Mouse (Mus musculus): ENCODE data around the gene Ugt1a5. TPM values are rescaled to one million over a fixed set of nuclear protein-coding genes. Genes with fewer than 3 reads are reported as not detected.

Ugt1a5 gene
- total RNA-seq, 1 experiment: not detected

GRCm38 (mm10) chr1:88216551-88216950 is 50.7 kb downstream of the Ugt1a5 start:
- no peak for TF ChIP-seq MAFK (IDR thresholded peaks at IDR 0.05; ENCODE audit: insufficient read depth, low read depth, low read length)
- H3K9ac ChIP-seq (ENCODE audit: insufficient read depth, low read depth, low read length, poor library complexity, severe bottlenecking): no peak overlapping the region
- H3K4me1 ChIP-seq (ENCODE audit: control insufficient read depth in 2 of 2, insufficient read depth in 2 of 2, low read length in 2 of 2, poor library complexity in 1 of 2): no peaks in the 10 kb centered on the region
- H3K9me3 ChIP-seq (ENCODE audit: control insufficient read depth, insufficient read depth, low read depth, low read length): no peaks in the 10 kb centered on the region
- no peak for DNase-seq (ENCODE audit: low read depth, low spot score)
- no peak overlapping the region for H3K27ac ChIP-seq (ENCODE audit: insufficient read depth, low read depth, low read length, poor library complexity, severe bottlenecking)
- in situ Hi-C loops (cut with MboI; ENCODE audit: low sequenced_read_pairs in 2 of 2, unreplicated experiment in 2 of 2): no loop called here
- no peak overlapping the region for H3K4me3 ChIP-seq (ENCODE audit: insufficient read depth in 1 of 2, low read depth in 1 of 2, low read length in 2 of 2, poor library complexity in 1 of 2, severe bottlenecking in 1 of 2)
- H3K36me3 ChIP-seq (ENCODE audit: control insufficient read depth, insufficient read depth, low read length, poor library complexity, severe bottlenecking): no peaks in the 10 kb centered on the region

DNA sequence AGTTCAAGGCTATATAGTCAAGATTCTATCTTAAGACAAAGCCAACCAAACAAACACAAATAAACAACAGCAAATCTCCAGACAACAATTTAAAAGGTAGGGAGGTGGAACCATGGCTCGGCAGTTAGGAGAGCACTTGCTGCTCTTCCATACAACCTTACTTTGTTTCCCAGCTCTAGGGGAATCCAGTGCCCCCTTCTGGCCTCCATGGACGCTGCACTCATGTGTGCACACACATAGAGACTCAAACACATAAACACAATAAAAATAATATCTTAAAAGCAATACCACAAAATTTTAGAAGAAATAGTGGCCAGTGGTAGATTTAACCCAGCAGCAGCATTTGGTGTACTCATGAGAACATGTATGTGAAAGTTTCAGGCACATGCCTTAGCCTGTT is 51.3 kb downstream of the Ugt1a5 start:
- Histone ChIP-seq H3K9me3 (ENCODE audit: control insufficient read depth, insufficient read depth, low read depth, low read length) (no peaks in the 10 kb centered on the region), H3K9ac (ENCODE audit: insufficient read depth, low read depth, low read length, poor library complexity, severe bottlenecking) (no peak overlapping the region), H3K36me3 (ENCODE audit: control insufficient read depth, insufficient read depth, low read length, poor library complexity, severe bottlenecking) (no peaks in the 10 kb centered on the region), H3K4me3 (ENCODE audit: insufficient read depth in 1 of 2, low read depth in 1 of 2, low read length in 2 of 2, poor library complexity in 1 of 2, severe bottlenecking in 1 of 2) (no peak overlapping the region), H3K27ac (ENCODE audit: insufficient read depth, low read depth, low read length, poor library complexity, severe bottlenecking) (no peak overlapping the region), H3K4me1 (ENCODE audit: control insufficient read depth in 2 of 2, insufficient read depth in 2 of 2, low read length in 2 of 2, poor library complexity in 1 of 2) (no peaks in the 10 kb centered on the region)
- in situ Hi-C loops (cut with MboI; ENCODE audit: low sequenced_read_pairs in 2 of 2, unreplicated experiment in 2 of 2): no loop called here
- TF ChIP-seq ZNF384 (IDR thresholded peaks at IDR 0.05; ENCODE audit: low read depth, low read length): no peak
- no peak for TF ChIP-seq CHD2 (IDR thresholded peaks at IDR 0.05; ENCODE audit: low read depth, low read length)
- no peak for TF ChIP-seq ZC3H11A (IDR thresholded peaks at IDR 0.05; ENCODE audit: borderline replicate concordance, low read depth, low read length)
- no peak for TF ChIP-seq HCFC1 (IDR thresholded peaks at IDR 0.05; ENCODE audit: borderline replicate concordance, insufficient read depth, low read length)
- no peak for TF ChIP-seq MAFK (IDR thresholded peaks at IDR 0.05; ENCODE audit: insufficient read depth, low read depth, low read length)
- DNase-seq (ENCODE audit: low read depth, low spot score): no peak

DNA sequence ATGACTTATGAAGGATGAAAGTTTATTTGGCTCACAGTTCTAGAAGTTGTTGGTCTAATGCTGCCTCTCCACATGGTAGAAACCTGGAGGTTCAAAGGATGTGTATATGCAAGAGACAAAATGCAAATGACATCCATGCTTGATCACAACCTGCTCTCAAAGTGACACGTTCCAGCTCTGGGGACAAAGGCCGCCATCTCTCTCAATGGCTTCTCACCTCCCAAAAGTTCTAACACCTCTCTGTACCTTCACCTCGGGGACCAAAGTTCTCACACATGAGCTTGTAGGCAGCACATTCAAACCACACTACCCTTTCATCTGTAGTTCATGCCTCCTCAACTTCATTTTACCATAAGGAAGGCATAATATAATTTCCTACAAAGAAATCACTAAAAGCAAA is 51.8 kb downstream of the Ugt1a5 start:
- TF ChIP-seq ZC3H11A (IDR thresholded peaks at IDR 0.05; ENCODE audit: borderline replicate concordance, low read depth, low read length) (no peak), MAFK (IDR thresholded peaks at IDR 0.05; ENCODE audit: insufficient read depth, low read depth, low read length) (no peak), HCFC1 (IDR thresholded peaks at IDR 0.05; ENCODE audit: borderline replicate concordance, insufficient read depth, low read length) (no peak), CHD2 (IDR thresholded peaks at IDR 0.05; ENCODE audit: low read depth, low read length) (no peak), ZNF384 (IDR thresholded peaks at IDR 0.05; ENCODE audit: low read depth, low read length) (no peak)
- DNase-seq (ENCODE audit: low read depth, low spot score): no peak
- no peaks in the 10 kb centered on the region for H3K36me3 ChIP-seq (ENCODE audit: control insufficient read depth, insufficient read depth, low read length, poor library complexity, severe bottlenecking)
- H3K4me3 ChIP-seq (ENCODE audit: insufficient read depth in 1 of 2, low read depth in 1 of 2, low read length in 2 of 2, poor library complexity in 1 of 2, severe bottlenecking in 1 of 2): no peak overlapping the region
- no peaks in the 10 kb centered on the region for H3K4me1 ChIP-seq (ENCODE audit: control insufficient read depth in 2 of 2, insufficient read depth in 2 of 2, low read length in 2 of 2, poor library complexity in 1 of 2)
- H3K9ac ChIP-seq (ENCODE audit: insufficient read depth, low read depth, low read length, poor library complexity, severe bottlenecking): no peak overlapping the region
- in situ Hi-C loops (cut with MboI; ENCODE audit: low sequenced_read_pairs in 2 of 2, unreplicated experiment in 2 of 2): no loop called here
- H3K9me3 ChIP-seq (ENCODE audit: control insufficient read depth, insufficient read depth, low read depth, low read length): no peaks in the 10 kb centered on the region
- no peak overlapping the region for H3K27ac ChIP-seq (ENCODE audit: insufficient read depth, low read depth, low read length, poor library complexity, severe bottlenecking)

GRCm38 (mm10) chr1:88218051-88218450 is 52.2 kb downstream of the Ugt1a5 start:
- no peaks in the 10 kb centered on the region for H3K9me3 ChIP-seq (ENCODE audit: control insufficient read depth, insufficient read depth, low read depth, low read length)
- H3K4me3 ChIP-seq (ENCODE audit: insufficient read depth in 1 of 2, low read depth in 1 of 2, low read length in 2 of 2, poor library complexity in 1 of 2, severe bottlenecking in 1 of 2): no peak overlapping the region
- H3K4me1 ChIP-seq (ENCODE audit: control insufficient read depth in 2 of 2, insufficient read depth in 2 of 2, low read length in 2 of 2, poor library complexity in 1 of 2): no peaks in the 10 kb centered on the region
- H3K9ac ChIP-seq (ENCODE audit: insufficient read depth, low read depth, low read length, poor library complexity, severe bottlenecking): no peak overlapping the region
- in situ Hi-C loops (cut with MboI; ENCODE audit: low sequenced_read_pairs in 2 of 2, unreplicated experiment in 2 of 2): no loop called here
- no peak for DNase-seq (ENCODE audit: low read depth, low spot score)
- no peaks in the 10 kb centered on the region for H3K36me3 ChIP-seq (ENCODE audit: control insufficient read depth, insufficient read depth, low read length, poor library complexity, severe bottlenecking)
- H3K27ac ChIP-seq (ENCODE audit: insufficient read depth, low read depth, low read length, poor library complexity, severe bottlenecking): no peak overlapping the region
- TF ChIP-seq HCFC1 (IDR thresholded peaks at IDR 0.05; ENCODE audit: borderline replicate concordance, insufficient read depth, low read length) (no peak), ZNF384 (IDR thresholded peaks at IDR 0.05; ENCODE audit: low read depth, low read length) (no peak), CHD2 (IDR thresholded peaks at IDR 0.05; ENCODE audit: low read depth, low read length) (no peak), ZC3H11A (IDR thresholded peaks at IDR 0.05; ENCODE audit: borderline replicate concordance, low read depth, low read length) (no peak), MAFK (IDR thresholded peaks at IDR 0.05; ENCODE audit: insufficient read depth, low read depth, low read length) (no peak)

DNA sequence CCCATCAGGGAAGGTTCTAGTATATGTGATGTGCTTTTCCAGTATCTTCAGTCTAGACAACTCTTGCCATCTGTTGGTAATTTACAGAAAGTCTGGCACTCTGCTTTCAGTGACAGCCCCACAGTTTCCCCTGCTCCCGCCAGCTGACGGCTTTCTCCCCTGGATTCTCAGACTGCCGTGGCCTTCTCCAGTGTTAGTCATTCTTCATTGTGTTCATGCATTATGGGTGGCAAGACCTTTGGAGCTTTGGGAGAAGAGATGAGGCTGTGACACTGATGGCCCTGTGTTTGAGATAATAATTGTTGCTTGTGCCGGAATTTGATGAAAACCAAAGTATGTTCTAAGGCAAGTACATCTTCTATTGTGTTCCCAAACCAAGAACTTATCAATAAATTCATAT is 52.8 kb downstream of the Ugt1a5 start:
- Histone ChIP-seq H3K4me3 (ENCODE audit: insufficient read depth in 1 of 2, low read depth in 1 of 2, low read length in 2 of 2, poor library complexity in 1 of 2, severe bottlenecking in 1 of 2) (no peak overlapping the region), H3K4me1 (ENCODE audit: control insufficient read depth in 2 of 2, insufficient read depth in 2 of 2, low read length in 2 of 2, poor library complexity in 1 of 2) (no peaks in the 10 kb centered on the region), H3K36me3 (ENCODE audit: control insufficient read depth, insufficient read depth, low read length, poor library complexity, severe bottlenecking) (no peaks in the 10 kb centered on the region), H3K9me3 (ENCODE audit: control insufficient read depth, insufficient read depth, low read depth, low read length) (no peaks in the 10 kb centered on the region), H3K27ac (ENCODE audit: insufficient read depth, low read depth, low read length, poor library complexity, severe bottlenecking) (no peak overlapping the region), H3K9ac (ENCODE audit: insufficient read depth, low read depth, low read length, poor library complexity, severe bottlenecking) (no peak overlapping the region)
- in situ Hi-C loops (cut with MboI; ENCODE audit: low sequenced_read_pairs in 2 of 2, unreplicated experiment in 2 of 2): no loop called here
- no peak for TF ChIP-seq HCFC1 (IDR thresholded peaks at IDR 0.05; ENCODE audit: borderline replicate concordance, insufficient read depth, low read length)
- no peak for DNase-seq (ENCODE audit: low read depth, low spot score)

All from ES-E14 (cell line).